In the genomic region with DNA sequence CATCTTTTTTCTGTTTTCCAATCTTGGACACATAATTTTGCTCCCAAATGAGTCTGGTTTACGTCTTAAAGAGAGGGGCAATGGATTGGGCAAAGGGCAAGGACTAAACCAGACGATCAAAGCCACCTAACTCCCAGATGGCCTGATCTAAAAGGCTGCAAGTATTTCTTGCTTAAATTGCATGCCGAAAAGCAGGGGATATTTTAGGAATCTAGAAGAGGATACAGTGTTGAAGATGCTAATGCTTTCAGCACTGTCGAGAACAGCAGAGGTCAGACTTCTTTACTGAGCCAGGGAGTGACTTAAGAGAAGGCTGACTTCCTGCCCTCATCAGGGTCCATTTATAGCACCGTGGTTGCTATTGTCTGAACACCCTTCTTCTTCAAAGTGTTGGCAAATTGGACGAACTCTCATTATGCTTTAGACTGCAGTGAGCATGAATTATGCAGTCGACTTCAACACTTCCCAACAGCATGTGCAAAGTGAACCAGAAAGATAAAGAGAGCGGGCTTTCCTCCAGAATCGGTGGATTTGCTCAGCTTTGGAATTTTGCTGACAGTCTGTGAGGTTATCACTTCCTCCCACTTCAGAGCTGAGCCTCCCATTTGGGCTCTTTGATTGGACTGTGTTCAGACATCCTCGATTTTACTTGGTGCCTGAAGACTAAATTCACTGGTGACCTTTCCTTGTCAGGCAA, we compare ENCODE assay signal across 12 mouse cellular contexts.
A peak's percentile ranks its signal among the peaks of the same experiment; 100 is the strongest.
DNase-seq lines count a peak whose midpoint lies in the region; ATAC-seq lines count a peak whose summit lies in the region.
"Had no signal": no experiment of that assay in that cellular context is flagged by ENCODE, and none has a peak within 500 bp of the region (broad histone marks: within the 10 kb centered on the region; RNA-seq: fewer than 3 reads in every experiment).

No protein-coding gene starts in this region.

- no peak overlapping the region for H3K9ac ChIP-seq in heart, embryonic 12.5 days
- H3K9ac ChIP-seq in embryonic facial prominence, embryonic 11.5 days (replicated peaks; ENCODE audit: low read length): no peak overlapping the region

- intact Hi-C loops in heart, postnatal 10 days (cut with DNase I): no loop called here
- intact Hi-C loops in left cerebral cortex, postnatal 25 days (cut with DNase I): loop anchor here (10.0 kb wide), 1 partner anchor 368 kb away; no protein-coding TSS in a partner anchor

- H3K27me3 ChIP-seq in heart, embryonic 12.5 days (replicated peaks): no peaks in the 10 kb centered on the region
- H3K27me3 ChIP-seq in embryonic facial prominence, embryonic 11.5 days (ENCODE audit: control insufficient read depth, insufficient read depth, low read length): no peaks in the 10 kb centered on the region

- no peak overlapping the region for H3K4me3 ChIP-seq in heart, embryonic 12.5 days
- no peak overlapping the region for H3K4me3 ChIP-seq in embryonic facial prominence, embryonic 11.5 days (ENCODE audit: low read depth, low read length)

- 0 out of 2 replicates have a peak overlapping the region, but pooled peaks have one; percentile 7 for H3K4me2 ChIP-seq in heart, embryonic 12.5 days
- no peak overlapping the region for H3K4me2 ChIP-seq in embryonic facial prominence, embryonic 11.5 days (ENCODE audit: low read depth, low read length)
- H3K4me2 ChIP-seq: liver, embryonic 11.5 days had no signal

- no peak for DNase-seq in heart, adult 9 months (ENCODE audit: low spot score in 2 of 2)
- DNase-seq in embryonic facial prominence, embryonic 11.5 days (ENCODE audit: low spot score): peak; percentile 47
- DNase-seq in heart, postnatal 10 days: peak; percentile 26 to 38
- peak; percentile 23 to 86 for DNase-seq in left cerebral cortex, postnatal 25 days (ENCODE audit: low spot score in 2 of 2)
- no peak for DNase-seq in cerebellum, adult 11 months
- no peak for DNase-seq in cerebellum, postnatal 14 days
- no peak for DNase-seq in adrenal gland, postnatal 25 days
- DNase-seq: kidney, adult 9 months; thymus, postnatal 25 days had no signal

- H3K36me3 ChIP-seq in heart, embryonic 12.5 days: no peaks in the 10 kb centered on the region
- no peaks in the 10 kb centered on the region for H3K36me3 ChIP-seq in embryonic facial prominence, embryonic 11.5 days (replicated peaks; ENCODE audit: control insufficient read depth, insufficient read depth, low read depth, low read length)

- H3K27ac ChIP-seq in heart, embryonic 12.5 days (ENCODE audit: poor library complexity, severe bottlenecking): no peak overlapping the region
- no peak overlapping the region for H3K27ac ChIP-seq in embryonic facial prominence, embryonic 11.5 days (replicated peaks; ENCODE audit: low read depth, low read length)

- peak; percentile 33; the same call in 1 of the 2 replicates for ATAC-seq in heart, embryonic 12.5 days (ENCODE audit: insufficient number of reproducible peaks, low FRiP score)
- no peak for ATAC-seq in embryonic facial prominence, embryonic 11.5 days (replicated peaks; ENCODE audit: insufficient number of reproducible peaks, low FRiP score, low TSS enrichment, low read depth)
- ATAC-seq: CD4-positive, CD25-positive, alpha-beta regulatory T cell, adult 4 months had no signal

- H3K9me3 ChIP-seq in heart, embryonic 12.5 days (replicated peaks): no peaks in the 10 kb centered on the region
- no peaks in the 10 kb centered on the region for H3K9me3 ChIP-seq in embryonic facial prominence, embryonic 11.5 days (replicated peaks; ENCODE audit: control insufficient read depth, low read length)

- WGBS in heart, embryonic 12.5 days: 18% methylated on average over 10 of the region's 10 CpGs
- 42% methylated on average over 10 of the region's 10 CpGs for WGBS in embryonic facial prominence, embryonic 11.5 days

- H3K4me1 ChIP-seq in heart, embryonic 12.5 days (replicated peaks): peaks cover 8% of the 10 kb centered on the region; the same call in 1 of the 2 replicates
- no peaks in the 10 kb centered on the region; the same call in 1 of the 2 replicates for H3K4me1 ChIP-seq in embryonic facial prominence, embryonic 11.5 days (ENCODE audit: control insufficient read depth, insufficient read depth, low read length)

Comparison
In these comparisons a context has a peak if more than half of its experiments do, and no peak if none do; other contexts are left out.
1. DNase-seq: peak in embryonic facial prominence, embryonic 11.5 days (single experiment), heart, postnatal 10 days (2 of 2) and left cerebral cortex, postnatal 25 days (2 of 2); none in heart, adult 9 months (0 of 2), cerebellum, adult 11 months (single experiment), cerebellum, postnatal 14 days (0 of 2) and adrenal gland, postnatal 25 days (single experiment).